Comparison of ENCODE assay signal across 21 mouse cellular contexts in genomic region chr4:116193583-116194383, GRCm38 (mm10). TPM values are rescaled to one million over a fixed set of nuclear protein-coding genes. Genes with fewer than 3 reads are reported as not detected.
DNase-seq lines count a peak whose midpoint lies in the region; ATAC-seq and TF ChIP-seq lines count a peak whose summit lies in the region.
"Had no signal": no experiment of that assay in that cellular context is flagged by ENCODE, and none has a peak within 500 bp of the region (broad histone marks: within the 10 kb centered on the region; RNA-seq: fewer than 3 reads in every experiment).

No protein-coding gene starts in this region.

- H3K27me3 ChIP-seq in liver, embryonic 15.5 days, result no peaks in the 10 kb centered on the region
- H3K27me3 ChIP-seq in stomach, postnatal 0 days (ENCODE audit: control insufficient read depth, insufficient read depth, low read length), result no peaks in the 10 kb centered on the region
- H3K27me3 ChIP-seq in hindbrain, embryonic 10.5 days (ENCODE audit: insufficient read depth, poor library complexity, severe bottlenecking), result no peaks in the 10 kb centered on the region
- H3K27me3 ChIP-seq: embryonic facial prominence, embryonic 13.5 days; forebrain, embryonic 13.5 days; heart, embryonic 15.5 days; limb, embryonic 12.5 days; Patski had no signal

- no peak overlapping the region for H3K4me3 ChIP-seq in cortical plate, adult 2 months (ENCODE audit: insufficient read depth, low read length)
- H3K4me3 ChIP-seq in liver, embryonic 15.5 days (replicated peaks), result no peak overlapping the region
- H3K4me3 ChIP-seq in stomach, postnatal 0 days (ENCODE audit: low read depth, low read length), result no peak overlapping the region
- no peak overlapping the region for H3K4me3 ChIP-seq in hindbrain, embryonic 10.5 days
- H3K4me3 ChIP-seq: embryonic facial prominence, embryonic 13.5 days; forebrain, embryonic 13.5 days; heart, embryonic 15.5 days; limb, embryonic 12.5 days had no signal

- H3K4me2 ChIP-seq in liver, embryonic 15.5 days, result peak overlapping the region; percentile 19
- H3K4me2 ChIP-seq in stomach, postnatal 0 days (replicated peaks; ENCODE audit: low read depth), result no peak overlapping the region
- H3K4me2 ChIP-seq: embryonic facial prominence, embryonic 13.5 days; forebrain, embryonic 13.5 days; heart, embryonic 15.5 days; limb, embryonic 12.5 days had no signal

- H3K36me3 ChIP-seq in liver, embryonic 15.5 days (replicated peaks), result no peaks in the 10 kb centered on the region
- H3K36me3 ChIP-seq in stomach, postnatal 0 days (ENCODE audit: control insufficient read depth, insufficient read depth, low read length), result no peaks in the 10 kb centered on the region
- H3K36me3 ChIP-seq in hindbrain, embryonic 10.5 days, result no peaks in the 10 kb centered on the region
- H3K36me3 ChIP-seq: embryonic facial prominence, embryonic 13.5 days; heart, embryonic 15.5 days; limb, embryonic 12.5 days had no signal

- no peak for TF ChIP-seq POLR2A in cortical plate, adult 2 months (IDR thresholded peaks at IDR 0.05; ENCODE audit: extremely low read depth, insufficient read depth, low read length)

- DNase-seq in spleen, adult 12 weeks (ENCODE audit: low spot score), result peak; percentile 12
- DNase-seq in spleen, adult 18-20 months, result no peak
- no peak for DNase-seq in stomach, postnatal 0 days (ENCODE audit: low spot score)
- DNase-seq in thymus, adult 18-20 months, result no peak
- DNase-seq in hindbrain, embryonic 10.5 days (ENCODE audit: low spot score), result no peak
- DNase-seq in heart, postnatal 14 days, result no peak
- DNase-seq: cerebellum, postnatal 10 days; lung, postnatal 14 days had no signal

- WGBS in liver, embryonic 15.5 days (ENCODE audit: insufficient replicate concordance), result 24% methylated on average over 9 of the region's 9 CpGs
- WGBS in stomach, postnatal 0 days, result 51% methylated on average over 9 of the region's 9 CpGs
- WGBS in hindbrain, embryonic 10.5 days, result 76% methylated on average over 9 of the region's 9 CpGs

- ATAC-seq in liver, embryonic 15.5 days (ENCODE audit: insufficient read depth), result peak; percentile 98
- peak; percentile 64; the same call in 1 of the 2 replicates for ATAC-seq in stomach, postnatal 0 days (ENCODE audit: low FRiP score, low TSS enrichment)
- ATAC-seq: forebrain, embryonic 13.5 days; hindbrain, embryonic 16.5 days; midbrain, embryonic 16.5 days; Patski had no signal

- intact Hi-C loops in heart, postnatal 14 days (cut with DNase I), result no loop called here

- TF ChIP-seq CTCF in cortical plate, adult 2 months (IDR thresholded peaks at IDR 0.05; ENCODE audit: extremely low read depth, insufficient read depth, low read length), result no peak
- no peak for TF ChIP-seq CTCF in stomach, postnatal 0 days (IDR thresholded peaks at IDR 0.05; ENCODE audit: low read depth)

- no peak for TF ChIP-seq EP300 in stomach, postnatal 0 days (optimal IDR thresholded peaks at IDR 0.05)

- peak overlapping the region; percentile 35; the same call in 1 of the 2 replicates for H3K27ac ChIP-seq in cortical plate, adult 2 months (ENCODE audit: insufficient read depth, low read length)
- peak overlapping the region; percentile 75 for H3K27ac ChIP-seq in liver, embryonic 15.5 days (replicated peaks)
- no peak overlapping the region for H3K27ac ChIP-seq in stomach, postnatal 0 days (replicated peaks)
- H3K27ac ChIP-seq in hindbrain, embryonic 10.5 days, result no peak overlapping the region; the same call in 1 of the 2 replicates
- H3K27ac ChIP-seq: embryonic facial prominence, embryonic 13.5 days; forebrain, embryonic 13.5 days; heart, embryonic 15.5 days; limb, embryonic 12.5 days had no signal

- no peaks in the 10 kb centered on the region for H3K9me3 ChIP-seq in liver, embryonic 15.5 days (replicated peaks)
- H3K9me3 ChIP-seq in stomach, postnatal 0 days (ENCODE audit: control insufficient read depth, low read length), result no peaks in the 10 kb centered on the region
- H3K9me3 ChIP-seq in hindbrain, embryonic 10.5 days, result no peaks in the 10 kb centered on the region
- H3K9me3 ChIP-seq: embryonic facial prominence, embryonic 13.5 days; forebrain, embryonic 13.5 days; heart, embryonic 15.5 days; limb, embryonic 12.5 days had no signal

- H3K9ac ChIP-seq in liver, embryonic 15.5 days, result peak overlapping the region; percentile 22; the same call in 1 of the 2 replicates
- H3K9ac ChIP-seq in stomach, postnatal 0 days (ENCODE audit: low read length), result no peak overlapping the region
- H3K9ac ChIP-seq: embryonic facial prominence, embryonic 13.5 days; forebrain, embryonic 13.5 days; heart, embryonic 15.5 days; limb, embryonic 12.5 days had no signal

- no peaks in the 10 kb centered on the region for H3K4me1 ChIP-seq in cortical plate, adult 2 months (ENCODE audit: control insufficient read depth, insufficient read depth, low read length)
- H3K4me1 ChIP-seq in liver, embryonic 15.5 days (replicated peaks), result peaks cover 28% of the 10 kb centered on the region
- no peaks in the 10 kb centered on the region for H3K4me1 ChIP-seq in stomach, postnatal 0 days (replicated peaks; ENCODE audit: control insufficient read depth, insufficient read depth)
- 0 out of 2 replicates have a peak, but pooled peaks cover 4% of the 10 kb centered on the region for H3K4me1 ChIP-seq in hindbrain, embryonic 10.5 days (replicated peaks)
- H3K4me1 ChIP-seq: embryonic facial prominence, embryonic 13.5 days; forebrain, embryonic 13.5 days had no signal

RNA-seq across cellular contexts. Expression of gene Gm49337, which starts 20.6 kb away (rescaled TPM):
- polyA plus RNA-seq in cortical plate, adult 2 months (2012; rRNA removed), result not detected in 2 replicates
- polyA plus RNA-seq in liver, embryonic 15.5 days (2015; fragmentation: Nextera tagmentation; extraction: Ambion mirVana), result not detected in 2 replicates
- not detected in 2 replicates for polyA plus RNA-seq in stomach, postnatal 0 days (2015; fragmentation: Nextera tagmentation; extraction: Ambion mirVana)
- polyA plus RNA-seq in hindbrain, embryonic 10.5 days (2016; fragmentation: Nextera tagmentation; extraction: Ambion mirVana), result not detected in 2 replicates
- total RNA-seq in heart, postnatal 14 days (2021), result 1 to 10 TPM; 1.1 to 3.7 TPM
- polyA plus RNA-seq: embryonic facial prominence, embryonic 13.5 days; forebrain, embryonic 13.5 days; heart, embryonic 15.5 days; hindbrain, embryonic 16.5 days; kidney, embryonic 16.5 days; limb, embryonic 12.5 days; midbrain, embryonic 16.5 days; neural tube, embryonic 11.5 days; Patski; spleen, adult 2 months had no signal

RNA-seq across cellular contexts. Expression of gene 1700042G07Rik, which starts 20.6 kb away (rescaled TPM):
- polyA plus RNA-seq in cortical plate, adult 2 months (2012; rRNA removed), result not detected in 2 replicates
- polyA plus RNA-seq in liver, embryonic 15.5 days (2015; fragmentation: Nextera tagmentation; extraction: Ambion mirVana), result not detected in 2 replicates
- not detected in 2 replicates for polyA plus RNA-seq in stomach, postnatal 0 days (2015; fragmentation: Nextera tagmentation; extraction: Ambion mirVana)
- not detected in 2 replicates for polyA plus RNA-seq in hindbrain, embryonic 10.5 days (2016; fragmentation: Nextera tagmentation; extraction: Ambion mirVana)
- total RNA-seq in heart, postnatal 14 days (2021), result not detected
- total RNA-seq: granulocyte monocyte progenitor cell, adult 5-6 weeks had no signal
- polyA plus RNA-seq: embryonic facial prominence, embryonic 13.5 days; forebrain, embryonic 13.5 days; heart, embryonic 15.5 days; hindbrain, embryonic 16.5 days; kidney, embryonic 16.5 days; limb, embryonic 12.5 days; midbrain, embryonic 16.5 days; neural tube, embryonic 11.5 days; Patski; spleen, adult 2 months had no signal

RNA-seq across cellular contexts. Expression of gene Tspan1, which starts 26.4 kb away (rescaled TPM):
- polyA plus RNA-seq in cortical plate, adult 2 months (2012; rRNA removed), result 0.26 and 0.27 TPM in 2 replicates
- polyA plus RNA-seq in liver, embryonic 15.5 days (2015; fragmentation: Nextera tagmentation; extraction: Ambion mirVana), result 0.07 TPM in 1 of 2 replicates, not detected in the other
- polyA plus RNA-seq in stomach, postnatal 0 days (2015; fragmentation: Nextera tagmentation; extraction: Ambion mirVana), result 319 and 330 TPM in 2 replicates
- polyA plus RNA-seq in hindbrain, embryonic 10.5 days (2016; fragmentation: Nextera tagmentation; extraction: Ambion mirVana), result 0.26 TPM in 1 of 2 replicates, not detected in the other
- total RNA-seq in heart, postnatal 14 days (2021), result under 1 TPM in 1 of 2 experiments, not detected in 1; 0.36 TPM
- total RNA-seq: granulocyte monocyte progenitor cell, adult 5-6 weeks had no signal
- polyA plus RNA-seq: midbrain, embryonic 16.5 days; spleen, adult 2 months had no signal

RNA-seq across cellular contexts. Expression of gene Pik3r3, which starts 27.6 kb away (rescaled TPM):
- polyA plus RNA-seq in cortical plate, adult 2 months (2012; rRNA removed), result 34.6 and 35.3 TPM in 2 replicates
- polyA plus RNA-seq in liver, embryonic 15.5 days (2015; fragmentation: Nextera tagmentation; extraction: Ambion mirVana), result 0.51 and 0.63 TPM in 2 replicates
- 6.4 and 6.8 TPM in 2 replicates for polyA plus RNA-seq in stomach, postnatal 0 days (2015; fragmentation: Nextera tagmentation; extraction: Ambion mirVana)
- polyA plus RNA-seq in hindbrain, embryonic 10.5 days (2016; fragmentation: Nextera tagmentation; extraction: Ambion mirVana), result 49.2 and 57.3 TPM in 2 replicates
- 10 to 100 TPM; 18.3 to 18.9 TPM for total RNA-seq in heart, postnatal 14 days (2021)

RNA-seq across cellular contexts. Expression of gene Lurap1, which starts 42.6 kb away (rescaled TPM):
- polyA plus RNA-seq in cortical plate, adult 2 months (2012; rRNA removed), result 14.2 TPM in 2 replicates
- polyA plus RNA-seq in liver, embryonic 15.5 days (2015; fragmentation: Nextera tagmentation; extraction: Ambion mirVana), result 0.16 and 0.32 TPM in 2 replicates
- polyA plus RNA-seq in stomach, postnatal 0 days (2015; fragmentation: Nextera tagmentation; extraction: Ambion mirVana), result 1.2 and 1.6 TPM in 2 replicates
- polyA plus RNA-seq in hindbrain, embryonic 10.5 days (2016; fragmentation: Nextera tagmentation; extraction: Ambion mirVana), result 2.1 and 2.2 TPM in 2 replicates
- 1 to 10 TPM; 3.7 to 5.5 TPM for total RNA-seq in heart, postnatal 14 days (2021)
- total RNA-seq: granulocyte monocyte progenitor cell, adult 5-6 weeks had no signal

Comparison
In these comparisons a context has a peak if more than half of its experiments do, and no peak if none do; other contexts are left out.
1. H3K27ac ChIP-seq: peak in cortical plate, adult 2 months (single experiment) and liver, embryonic 15.5 days (single experiment); none in stomach, postnatal 0 days (single experiment) and hindbrain, embryonic 10.5 days (single experiment).
2. RNA of gene Tspan1, which starts 26.4 kb away (polyA plus RNA-seq): 319 to 330 TPM in stomach, postnatal 0 days; 0.26 to 0.27 TPM in cortical plate, adult 2 months, 0.26 TPM in hindbrain, embryonic 10.5 days and 0.07 TPM in liver, embryonic 15.5 days; every median in the first group is over 100 times any median in the second.